Mouse (Mus musculus) small intestine, adult 2 months (tissue): Measurements from ENCODE around the gene Nfib. TPM values are rescaled to one million over a fixed set of nuclear protein-coding genes. Genes with fewer than 3 reads are reported as not detected.

Experiments
- H3K27ac ChIP-seq: fragments of 200-500 bp; 2 replicates; pipeline ENCODE4 v1.5.1; 2012; ENCODE audit warnings: low read depth, low read length, control low read depth, inconsistent platforms; ENCODE audit not compliant: insufficient read depth
- H3K27me3 ChIP-seq: fragments of 200-500 bp; 2 replicates; pipeline ENCODE4 v1.6.1; 2012; ENCODE audit warnings: mild to moderate bottlenecking, moderate library complexity, low read length, inconsistent platforms; ENCODE audit not compliant: control insufficient read depth, insufficient read depth
- H3K36me3 ChIP-seq: fragments of 200-500 bp; 2 replicates; pipeline ENCODE4 v1.6.1; 2012; ENCODE audit warnings: mild to moderate bottlenecking, low read length, control low read depth, inconsistent platforms; ENCODE audit not compliant: control insufficient read depth, insufficient read depth
- H3K4me1 ChIP-seq: fragments of 200-500 bp; 2 replicates; pipeline ENCODE4 v1.6.1; 2012; ENCODE audit warnings: low read length, inconsistent platforms, mixed read lengths; ENCODE audit not compliant: control insufficient read depth, insufficient read depth, insufficient read length
- H3K4me3 ChIP-seq: fragments of 200-500 bp; 2 replicates; pipeline ENCODE4 v1.5.1; 2012; ENCODE audit warnings: low read depth, mild to moderate bottlenecking, control low read depth, inconsistent platforms, low read length, moderate library complexity
- CTCF ChIP-seq: fragments of 200-500 bp; IDR thresholded peaks from 2 replicates; pipeline ENCODE4 v1.5.1; 2012; ENCODE audit warnings: low read depth, mild to moderate bottlenecking, control low read depth, inconsistent platforms, low read length, moderate library complexity, mixed read lengths; ENCODE audit not compliant: insufficient replicate concordance, insufficient read length; ENCODE audit errors: extremely low read depth
- POLR2A ChIP-seq: fragments of 200-500 bp; IDR thresholded peaks from 2 replicates; pipeline ENCODE4 v1.6.1; 2012; ENCODE audit warnings: low read depth, mild to moderate bottlenecking, control low read depth, inconsistent platforms, low read length, moderate library complexity
- WGBS: fragments of 180-500 bp; shearing (Covaris S2); methylation state at CpG from one replicate; pipeline ENCODE4 v1.1.7; 2018; 5-methylcytosine and 5-hydroxymethylcytosine counted together
- polyA plus RNA-seq: library from polyadenylated mRNA; depleted of rRNA; stranded (reverse); fragments of >200 nt; gene quantifications from 2 replicates; pipeline ENCODE4 v1.2.3, GENCODE M21; 2012

Nfib gene
- polyA plus RNA-seq, 1 experiment: 4.7 TPM

DNA sequence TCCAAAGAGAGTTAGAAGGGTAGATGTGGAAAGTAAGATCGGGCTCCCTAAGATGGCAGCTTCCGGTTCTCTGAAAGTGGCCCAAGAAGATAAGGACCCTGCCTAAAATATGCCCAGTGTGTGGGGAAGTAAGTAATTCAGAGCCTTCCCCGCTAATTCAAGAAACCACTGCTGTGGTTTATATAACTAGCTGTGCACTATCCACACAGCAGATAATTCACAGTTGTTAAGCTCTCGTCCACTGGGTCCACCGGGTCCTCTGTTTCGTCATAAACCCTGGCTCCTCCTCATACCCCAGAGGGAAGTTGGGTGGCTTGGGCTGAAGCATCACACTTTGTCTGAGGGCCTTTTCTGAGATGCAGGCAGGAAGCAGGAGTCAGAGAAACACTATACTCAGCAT lies 19.5 kb downstream of the Nfib start:
- TF ChIP-seq CTCF (no peak), POLR2A (no peak)
- no peak overlapping the region for H3K27ac ChIP-seq
- H3K27me3 ChIP-seq: no peaks in the 10 kb centered on the region
- no peaks in the 10 kb centered on the region for H3K36me3 ChIP-seq
- H3K4me1 ChIP-seq: no peaks in the 10 kb centered on the region
- H3K4me3 ChIP-seq: no peak overlapping the region
- WGBS: 74% methylated on average over 6 of the region's 6 CpGs

DNA sequence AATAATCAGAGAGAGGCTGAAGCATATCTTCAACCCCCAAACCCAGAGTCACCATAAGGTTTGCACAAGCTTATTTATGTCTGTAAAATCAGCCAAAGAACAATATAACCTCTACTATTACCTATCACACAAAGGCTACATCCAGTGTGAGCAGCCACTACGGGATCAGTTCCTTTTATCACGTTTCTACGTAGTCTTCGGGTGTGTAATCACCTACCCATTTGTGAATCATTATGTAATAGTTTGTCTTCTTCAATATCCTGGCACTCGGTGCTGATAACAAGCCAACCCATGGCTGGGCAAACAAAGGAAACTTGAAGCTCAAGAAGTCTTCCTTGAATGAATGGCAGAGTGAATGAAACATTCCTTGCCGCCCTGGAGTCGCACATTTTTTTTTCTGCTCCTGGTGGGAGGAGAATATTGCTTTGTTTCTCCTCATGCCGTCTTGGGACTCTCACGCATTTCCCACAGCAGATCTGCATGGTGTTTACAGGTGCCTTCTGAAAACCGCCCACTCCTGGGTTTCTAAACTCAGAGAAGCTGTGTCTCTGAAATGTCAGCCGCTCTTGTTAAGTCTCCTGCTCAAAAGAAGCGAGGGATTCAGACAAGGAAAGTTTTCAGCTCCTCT lies 21.3 kb downstream of the Nfib start:
- Histone ChIP-seq H3K27ac (no peak overlapping the region), H3K4me1 (no peaks in the 10 kb centered on the region), H3K36me3 (no peaks in the 10 kb centered on the region), H3K27me3 (no peaks in the 10 kb centered on the region), H3K4me3 (no peak overlapping the region)
- WGBS: 36% methylated on average over 12 of the region's 12 CpGs
- TF ChIP-seq CTCF (no peak), POLR2A (no peak)

DNA sequence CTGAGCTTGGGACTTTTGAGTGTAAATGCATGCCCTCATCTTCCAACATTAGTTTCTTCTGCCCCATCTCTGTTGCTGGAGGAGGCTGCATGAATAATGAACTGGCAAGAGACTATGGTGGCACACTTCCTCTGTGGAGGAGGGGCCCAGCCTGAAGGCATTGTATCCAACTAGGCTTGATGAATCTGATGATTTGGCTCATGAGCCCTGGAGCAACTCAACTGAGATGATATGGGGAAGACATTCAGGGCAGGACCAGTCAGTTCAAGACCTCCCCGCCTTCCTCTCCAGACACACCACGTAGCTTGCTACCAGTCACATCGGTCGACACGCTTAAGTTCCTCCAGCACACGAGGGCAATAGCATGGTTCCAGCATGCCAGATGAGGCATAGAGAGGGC lies 22.0 kb downstream of the Nfib start:
- Histone ChIP-seq H3K36me3 (no peaks in the 10 kb centered on the region), H3K4me3 (no peak overlapping the region), H3K27ac (no peak overlapping the region), H3K27me3 (no peaks in the 10 kb centered on the region), H3K4me1 (no peaks in the 10 kb centered on the region)
- TF ChIP-seq CTCF (no peak), POLR2A (no peak)
- 89% methylated on average over 6 of the region's 6 CpGs for WGBS

DNA sequence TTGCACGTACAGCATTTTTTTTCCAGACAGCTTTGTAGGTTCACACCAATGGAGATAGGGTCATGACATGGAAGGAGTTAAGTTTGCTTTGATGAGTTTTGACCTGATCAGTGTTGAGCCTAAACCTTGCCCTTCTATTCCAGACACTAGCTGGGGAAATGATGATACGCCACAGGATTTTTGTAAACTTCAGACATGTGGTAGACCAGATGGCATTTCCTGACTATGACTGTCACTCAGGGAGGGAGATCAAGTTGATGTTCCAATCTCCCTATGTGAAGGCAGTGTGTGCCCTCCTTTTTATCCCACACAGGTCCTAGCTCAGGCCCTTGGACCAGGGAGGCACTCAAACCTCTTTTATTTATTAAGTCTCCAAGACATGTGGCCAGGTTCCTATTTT lies 29.4 kb downstream of the Nfib start:
- 94% methylated on average over 2 of the region's 2 CpGs for WGBS
- Histone ChIP-seq H3K27ac (no peak overlapping the region), H3K27me3 (no peaks in the 10 kb centered on the region), H3K4me3 (no peak overlapping the region), H3K36me3 (no peaks in the 10 kb centered on the region), H3K4me1 (no peaks in the 10 kb centered on the region)
- TF ChIP-seq POLR2A (no peak), CTCF (no peak)

DNA sequence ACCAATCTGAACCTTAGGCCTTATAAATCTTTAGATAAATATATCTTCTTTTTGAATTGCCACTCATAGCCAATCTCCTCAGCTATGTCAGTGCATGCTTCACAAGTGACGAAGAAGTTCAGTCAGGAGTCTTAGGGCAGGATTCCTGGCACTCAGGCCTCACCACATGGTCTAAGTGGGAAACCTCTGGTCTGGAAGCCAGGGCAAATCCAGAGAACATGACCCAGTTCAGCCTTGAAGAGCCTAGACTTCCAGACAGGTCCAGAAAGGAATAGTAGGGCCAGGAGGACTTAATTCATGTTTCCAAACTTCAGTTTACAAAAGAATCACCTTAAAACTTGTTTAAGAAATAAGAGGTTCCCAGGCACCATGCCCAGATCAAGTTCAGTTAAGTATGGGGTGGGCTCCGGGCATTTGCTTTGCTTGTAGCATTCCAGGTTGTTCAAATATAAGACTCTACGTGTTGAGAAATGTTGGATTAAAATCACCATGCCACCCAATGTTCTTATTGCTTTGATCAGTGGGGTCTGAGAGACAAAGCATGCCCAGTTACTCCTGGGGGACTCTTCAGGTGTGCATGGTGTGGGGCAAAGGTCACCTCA lies 38.2 kb downstream of the Nfib start:
- Histone ChIP-seq H3K4me1 (no peaks in the 10 kb centered on the region), H3K27ac (no peak overlapping the region), H3K4me3 (no peak overlapping the region), H3K27me3 (no peaks in the 10 kb centered on the region), H3K36me3 (no peaks in the 10 kb centered on the region)
- no peak for TF ChIP-seq POLR2A
- TF ChIP-seq CTCF: no peak
- WGBS: 81% methylated on average over 3 of the region's 3 CpGs

DNA sequence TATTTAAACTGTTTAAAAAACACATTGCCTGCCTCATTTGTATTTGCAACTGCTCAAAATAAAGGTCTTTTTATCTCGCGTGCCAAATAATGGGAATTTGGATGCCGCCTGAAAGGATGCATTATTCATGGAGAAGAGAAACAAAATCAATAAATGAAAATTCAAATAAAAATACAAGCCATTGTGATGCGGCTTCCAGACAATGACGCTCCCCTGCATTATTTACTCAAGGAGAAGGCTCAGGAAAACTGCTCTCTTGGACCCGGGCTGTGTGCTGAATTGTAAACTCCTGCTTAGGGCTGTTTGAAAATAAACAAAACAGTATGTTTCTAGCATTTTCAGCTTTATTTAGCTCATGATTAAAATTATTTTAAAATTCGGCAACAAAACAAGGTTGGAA lies 41.1 kb downstream of the Nfib start:
- Histone ChIP-seq H3K4me3 (no peak overlapping the region), H3K27ac (no peak overlapping the region), H3K4me1 (no peaks in the 10 kb centered on the region), H3K36me3 (no peaks in the 10 kb centered on the region), H3K27me3 (no peaks in the 10 kb centered on the region)
- 56% methylated on average over 7 of the region's 7 CpGs for WGBS
- TF ChIP-seq CTCF: no peak
- TF ChIP-seq POLR2A: no peak

DNA sequence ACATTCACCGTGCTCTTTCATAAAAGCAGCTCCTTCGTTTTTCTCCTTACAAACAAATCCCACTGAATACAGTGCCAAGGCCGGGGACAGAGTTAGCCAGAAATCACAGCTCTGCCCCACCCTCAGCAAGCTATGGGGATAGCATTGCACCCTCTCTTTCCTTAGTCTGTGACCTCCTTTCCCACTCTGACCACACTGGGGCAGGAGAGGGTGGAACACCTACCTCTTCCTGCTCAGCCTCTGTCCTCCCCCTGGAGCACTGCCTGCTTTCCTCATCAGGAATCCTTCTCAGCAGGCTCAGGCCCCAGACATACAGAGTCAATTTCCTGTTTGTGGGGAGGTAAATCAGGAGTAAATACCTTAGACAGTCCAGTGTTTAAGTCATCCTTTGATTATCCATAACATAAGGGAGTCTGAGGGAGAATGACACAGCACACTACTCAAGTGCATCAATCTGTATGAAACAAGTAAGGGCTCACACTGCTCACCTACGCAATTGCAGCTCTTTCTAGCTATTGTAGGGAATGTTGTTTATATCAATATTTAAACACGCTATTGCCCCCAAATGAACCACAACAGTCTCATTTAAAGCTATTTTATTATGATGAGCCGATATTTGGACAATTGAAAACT lies 41.7 kb downstream of the Nfib start:
- Histone ChIP-seq H3K27ac (no peak overlapping the region), H3K4me3 (no peak overlapping the region), H3K36me3 (no peaks in the 10 kb centered on the region), H3K4me1 (no peaks in the 10 kb centered on the region), H3K27me3 (no peaks in the 10 kb centered on the region)
- TF ChIP-seq POLR2A (no peak), CTCF (no peak)
- WGBS: 75% methylated on average over 6 of the region's 6 CpGs
